Mouse (Mus musculus): ENCODE measurements around the gene Copz1. TPM values are rescaled to one million over a fixed set of nuclear protein-coding genes. Genes with fewer than 3 reads are reported as not detected.

The Copz1 gene
- polyA plus RNA-seq (2017; shearing (Covaris generic)) = 122 TPM

GRCm38 (mm10) chr15:103272419-103273279, at the start of gene Copz1:
Gene Copz1, plus strand, starts transcription at chr15:103272714.

GRCm38 (mm10) chr15:103239685-103240159, 32.8 kb upstream of the Copz1 start, which contains the start of gene Cbx5:
Gene Cbx5, minus strand, starts transcription at chr15:103239816.

GRCm38 (mm10) chr15:103240160-103241028, 32.1 kb upstream of the Copz1 start, which contains the start of gene Hnrnpa1:
Gene Hnrnpa1, plus strand, starts transcription at chr15:103240432.

GRCm38 (mm10) chr15:103257790-103258728, 14.5 kb upstream of the Copz1 start, which contains the start of gene Nfe2:
Gene Nfe2, minus strand, starts transcription at chr15:103258403.

GRCm38 (mm10) chr15:103310365-103310910, 37.9 kb downstream of the Copz1 start, which contains the start of gene Gpr84:
Gene Gpr84, minus strand, starts transcription at chr15:103310612.

GRCm38 (mm10) chr15:103339961-103340337, 67.4 kb downstream of the Copz1 start, which contains the start of gene Zfp385a:
Gene Zfp385a, minus strand, starts transcription at chr15:103340093.

Other genes with a start within 250 kb of the Copz1 start
- gene Smug1, start 105.6 kb upstream of the Copz1 start, polyA plus RNA-seq (2017; shearing (Covaris generic)) = 4.9 TPM
- gene Cbx5, start 32.9 kb upstream of the Copz1 start, polyA plus RNA-seq (2017; shearing (Covaris generic)) = 7.5 TPM
- gene Hnrnpa1, start 32.3 kb upstream of the Copz1 start, polyA plus RNA-seq (2017; shearing (Covaris generic)) = 179 TPM
- gene Nfe2, start 14.3 kb upstream of the Copz1 start, polyA plus RNA-seq (2017; shearing (Covaris generic)) = not detected
- gene Gpr84, start 37.9 kb downstream of the Copz1 start, polyA plus RNA-seq (2017; shearing (Covaris generic)) = not detected
- not detected for gene Zfp385a, start 67.4 kb downstream of the Copz1 start, polyA plus RNA-seq (2017; shearing (Covaris generic))
- 2.6 TPM for gene Itga5, start 94.0 kb downstream of the Copz1 start, polyA plus RNA-seq (2017; shearing (Covaris generic))
- gene Gtsf1, start 157.8 kb downstream of the Copz1 start, polyA plus RNA-seq (2017; shearing (Covaris generic)) = not detected
- not detected for gene Gtsf2, start 175.8 kb downstream of the Copz1 start, polyA plus RNA-seq (2017; shearing (Covaris generic))
- gene Nckap1l, start 181.1 kb downstream of the Copz1 start, polyA plus RNA-seq (2017; shearing (Covaris generic)) = 128 TPM
- 9.4 TPM for gene Pde1b, start 230.3 kb downstream of the Copz1 start, polyA plus RNA-seq (2017; shearing (Covaris generic))